Mouse (Mus musculus) embryonic facial prominence, embryonic 14.5 days (tissue): ENCODE measurements around the gene Mdm2. TPM values are rescaled to one million over a fixed set of nuclear protein-coding genes. Genes with fewer than 3 reads are reported as not detected.

Experiments used
- ATAC-seq: fragments of 200-750 bp; cut with Nextera tagmentation; 2 replicates; pipeline ENCODE4 v1.8.0; 2017; ENCODE audit warnings: low read depth, moderate number of reproducible peaks, moderate TSS enrichment
- DNase-seq: peaks from one replicate; pipeline ENCODE4 v3.0.0-alpha.2; 2015; ENCODE audit warnings: low spot score
- H3K27ac ChIP-seq: fragments of 300-500 bp; sonication (generic); replicated peaks from 2 replicates; pipeline ENCODE4 v1.5.1; 2014; ENCODE audit warnings: low read depth, mild to moderate bottlenecking, low read length, moderate library complexity
- H3K27me3 ChIP-seq: fragments of 300-500 bp; sonication (generic); replicated peaks from 2 replicates; pipeline ENCODE4 v1.6.1; 2014; ENCODE audit warnings: low read length; ENCODE audit not compliant: control insufficient read depth, insufficient read depth
- H3K36me3 ChIP-seq: fragments of 300-500 bp; sonication (generic); 2 replicates; pipeline ENCODE4 v1.6.1; 2014; ENCODE audit warnings: low read length, mixed read lengths; ENCODE audit not compliant: control insufficient read depth, insufficient read depth
- H3K4me1 ChIP-seq: fragments of 300-500 bp; sonication (generic); 2 replicates; pipeline ENCODE4 v1.6.1; 2014; ENCODE audit warnings: antibody characterized with exemption, low read length; ENCODE audit not compliant: control insufficient read depth, insufficient read depth
- H3K4me2 ChIP-seq: fragments of 300-500 bp; sonication (generic); 2 replicates; pipeline ENCODE4 v1.6.1; 2014; ENCODE audit warnings: low read depth, mild to moderate bottlenecking, low read length, moderate library complexity, mixed read lengths
- H3K4me3 ChIP-seq: fragments of 300-500 bp; sonication (generic); 2 replicates; pipeline ENCODE4 v1.5.1; 2014; ENCODE audit warnings: low read depth, mild to moderate bottlenecking, low read length
- H3K9ac ChIP-seq: fragments of 300-500 bp; sonication (generic); 2 replicates; pipeline ENCODE4 v1.6.1; 2014; ENCODE audit warnings: low read depth, mild to moderate bottlenecking, low read length, moderate library complexity, mixed read lengths
- H3K9me3 ChIP-seq: fragments of 300-500 bp; sonication (generic); 2 replicates; pipeline ENCODE4 v1.6.1; 2016; ENCODE audit warnings: low read length; ENCODE audit not compliant: control insufficient read depth
- WGBS: fragments of 180-500 bp; shearing (Covaris S2); extraction: QIAGEN DNeasy Blood & Tissue Kit; methylation state at CpG from one replicate; pipeline ENCODE4 v1.1.7; 2014; 5-methylcytosine and 5-hydroxymethylcytosine counted together
- polyA plus RNA-seq: library from polyadenylated mRNA; unstranded; fragments of >200 nt; fragmentation: Nextera tagmentation; extraction: Ambion mirVana; gene quantifications from 2 replicates; pipeline ENCODE4 v1.2.1, GENCODE M21; 2014

Mdm2 gene
- polyA plus RNA-seq, 1 experiment from 2014 or later = 34.1 TPM

GRCm38 (mm10) chr10:117700450-117700849 lies 10.1 kb downstream of the Mdm2 start:
- no peak overlapping the region for H3K4me3 ChIP-seq
- peaks cover 96% of the 10 kb centered on the region for H3K36me3 ChIP-seq
- no peaks in the 10 kb centered on the region for H3K27me3 ChIP-seq
- ATAC-seq (no peak), DNase-seq (no peak)
- no peak overlapping the region for H3K4me2 ChIP-seq
- H3K27ac ChIP-seq = no peak overlapping the region
- H3K4me1 ChIP-seq = no peaks in the 10 kb centered on the region
- 89% methylated on average over 1 of the region's 1 CpGs for WGBS
- no peaks in the 10 kb centered on the region for H3K9me3 ChIP-seq
- no peak overlapping the region for H3K9ac ChIP-seq

GRCm38 (mm10) chr10:117699914-117700313 lies 10.6 kb downstream of the Mdm2 start:
- no peaks in the 10 kb centered on the region for H3K4me1 ChIP-seq
- H3K9me3 ChIP-seq = no peaks in the 10 kb centered on the region
- H3K27ac ChIP-seq = no peak overlapping the region
- 95% methylated on average over 4 of the region's 4 CpGs for WGBS
- no peak overlapping the region for H3K4me2 ChIP-seq
- H3K36me3 ChIP-seq = peaks cover 96% of the 10 kb centered on the region
- DNase-seq (no peak), ATAC-seq (no peak)
- no peak overlapping the region for H3K4me3 ChIP-seq
- no peaks in the 10 kb centered on the region for H3K27me3 ChIP-seq
- H3K9ac ChIP-seq = no peak overlapping the region

- H3K36me3 ChIP-seq = peaks cover 94% of the 10 kb centered on the region
- no peak overlapping the region for H3K4me2 ChIP-seq
- H3K27ac ChIP-seq = no peak overlapping the region
- no peaks in the 10 kb centered on the region for H3K4me1 ChIP-seq
- no peaks in the 10 kb centered on the region for H3K9me3 ChIP-seq
- no peak overlapping the region for H3K9ac ChIP-seq
- ATAC-seq = no peak
- 94% methylated on average over 10 of the region's 10 CpGs for WGBS
- no peak for DNase-seq
- no peak overlapping the region for H3K4me3 ChIP-seq
- no peaks in the 10 kb centered on the region for H3K27me3 ChIP-seq
These were observed 12.0 kb downstream of the Mdm2 start for GRCm38 (mm10) chr10:117698313-117699138.

DNA sequence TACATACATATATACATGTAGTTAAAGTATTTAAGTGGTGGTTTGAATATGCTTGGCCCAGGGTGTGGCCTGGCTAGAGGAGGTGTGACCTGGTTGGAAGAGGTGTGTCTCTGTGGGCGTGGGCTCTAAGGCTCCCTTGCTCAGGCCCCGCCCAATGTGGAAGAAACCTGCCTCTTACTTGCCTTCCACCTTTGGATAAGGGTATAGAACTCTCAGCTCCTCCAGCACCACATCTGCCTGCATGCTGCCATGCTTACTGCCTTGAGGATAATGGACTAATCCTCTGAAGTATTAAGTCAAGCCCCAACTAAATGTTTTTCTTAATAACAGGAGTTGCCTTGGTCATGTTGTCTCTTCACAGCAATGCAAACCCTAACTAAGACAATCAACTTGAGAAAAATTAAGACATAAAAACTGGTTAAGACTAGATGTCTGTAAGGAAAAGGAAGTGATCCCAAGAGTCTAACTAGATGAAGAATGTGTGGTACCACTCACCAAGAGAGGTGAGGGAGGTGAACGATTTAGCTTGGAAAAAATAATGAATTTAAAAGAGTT lies 12.9 kb downstream of the Mdm2 start:
- DNase-seq (no peak), ATAC-seq (no peak)
- no peaks in the 10 kb centered on the region for H3K4me1 ChIP-seq
- no peak overlapping the region for H3K4me2 ChIP-seq
- no peak overlapping the region for H3K4me3 ChIP-seq
- no peaks in the 10 kb centered on the region for H3K9me3 ChIP-seq
- peaks cover 92% of the 10 kb centered on the region for H3K36me3 ChIP-seq
- no peak overlapping the region for H3K9ac ChIP-seq
- no peaks in the 10 kb centered on the region for H3K27me3 ChIP-seq
- 88% methylated on average over 3 of the region's 3 CpGs for WGBS
- H3K27ac ChIP-seq = no peak overlapping the region

DNA sequence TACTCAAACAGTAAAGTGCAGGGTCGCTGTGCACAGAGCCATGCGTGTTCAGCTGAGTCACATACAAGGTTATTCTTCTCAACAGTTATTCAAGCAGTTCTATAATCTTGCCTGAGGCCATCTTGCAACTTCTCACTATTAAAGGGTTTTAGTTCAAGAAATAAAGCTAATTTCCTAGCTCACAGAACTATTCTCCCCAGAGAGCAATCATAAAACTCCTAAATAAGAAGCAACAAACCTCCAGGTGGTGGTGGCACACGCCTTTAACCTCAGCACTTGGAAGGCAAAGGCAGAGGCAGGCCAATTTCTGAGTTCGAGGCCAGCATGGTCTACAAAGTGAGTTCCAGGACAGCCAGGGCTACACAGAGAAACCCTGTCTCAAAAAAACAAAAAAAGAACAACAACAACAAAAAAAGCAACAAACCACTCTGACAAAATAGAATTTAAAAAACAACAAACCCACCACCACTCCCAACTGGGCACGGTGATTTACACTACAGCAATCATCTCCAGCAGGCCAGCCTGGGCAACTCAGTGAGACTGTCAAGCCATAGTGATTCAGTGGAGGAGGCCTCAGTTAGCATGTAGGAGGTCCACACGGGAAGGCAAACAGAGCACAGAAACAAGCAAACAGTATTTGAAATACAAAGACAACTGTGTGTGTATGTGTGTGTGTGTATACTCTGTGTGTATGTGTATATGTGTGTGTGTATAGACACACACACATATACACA lies 13.6 kb downstream of the Mdm2 start:
- Histone ChIP-seq H3K4me1 (no peaks in the 10 kb centered on the region), H3K4me2 (no peak overlapping the region), H3K9ac (no peak overlapping the region), H3K9me3 (no peaks in the 10 kb centered on the region), H3K27me3 (no peaks in the 10 kb centered on the region), H3K36me3 (peaks cover 93% of the 10 kb centered on the region), H3K4me3 (no peak overlapping the region), H3K27ac (no peak overlapping the region)
- DNase-seq (no peak), ATAC-seq (no peak)
- WGBS = 91% methylated on average over 6 of the region's 6 CpGs

- DNase-seq (no peak), ATAC-seq (no peak)
- Histone ChIP-seq H3K27me3 (no peaks in the 10 kb centered on the region), H3K4me1 (no peaks in the 10 kb centered on the region), H3K27ac (no peak overlapping the region), H3K4me2 (no peak overlapping the region), H3K36me3 (peaks cover 93% of the 10 kb centered on the region), H3K9ac (no peak overlapping the region), H3K4me3 (no peak overlapping the region), H3K9me3 (no peaks in the 10 kb centered on the region)
- WGBS = 91% methylated on average over 8 of the region's 8 CpGs
These were observed 14.3 kb downstream of the Mdm2 start for GRCm38 (mm10) chr10:117696021-117696826.

- ATAC-seq (no peak), DNase-seq (no peak)
- no peak overlapping the region for H3K4me3 ChIP-seq
- 95% methylated on average over 4 of the region's 4 CpGs for WGBS
- H3K9me3 ChIP-seq = no peaks in the 10 kb centered on the region
- H3K4me2 ChIP-seq = no peak overlapping the region
- H3K36me3 ChIP-seq = peaks cover 93% of the 10 kb centered on the region
- no peak overlapping the region for H3K27ac ChIP-seq
- H3K9ac ChIP-seq = no peak overlapping the region
- no peaks in the 10 kb centered on the region for H3K4me1 ChIP-seq
- no peaks in the 10 kb centered on the region for H3K27me3 ChIP-seq
These were observed 15.0 kb downstream of the Mdm2 start for GRCm38 (mm10) chr10:117695605-117696004.

DNA sequence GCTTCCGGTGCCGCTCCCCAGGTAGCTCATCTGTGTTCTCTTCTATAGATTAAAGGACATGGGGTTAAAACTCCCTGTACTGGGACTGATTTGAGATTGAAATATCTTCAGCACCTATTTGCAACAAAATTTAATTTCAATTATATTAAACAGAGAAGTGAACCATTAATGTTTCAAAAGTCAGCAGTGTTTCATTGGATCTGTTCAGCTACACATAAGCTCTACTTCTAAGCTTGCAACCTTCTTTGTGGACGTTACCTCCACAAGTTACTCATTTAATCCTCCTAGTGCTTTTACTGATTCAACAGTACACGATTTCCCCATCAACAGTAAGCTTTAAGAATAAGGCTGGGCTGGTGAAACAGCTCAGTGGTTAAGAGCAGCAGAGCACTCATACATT lies 15.5 kb downstream of the Mdm2 start:
- no peaks in the 10 kb centered on the region for H3K4me1 ChIP-seq
- no peak overlapping the region for H3K27ac ChIP-seq
- no peaks in the 10 kb centered on the region for H3K27me3 ChIP-seq
- H3K4me2 ChIP-seq = no peak overlapping the region
- ATAC-seq (no peak), DNase-seq (no peak)
- 91% methylated on average over 4 of the region's 4 CpGs for WGBS
- no peak overlapping the region for H3K9ac ChIP-seq
- H3K4me3 ChIP-seq = no peak overlapping the region
- H3K9me3 ChIP-seq = no peaks in the 10 kb centered on the region
- peaks cover 93% of the 10 kb centered on the region for H3K36me3 ChIP-seq
